Mouse (Mus musculus) ZHBTc4 (cell line): ENCODE results near the gene Itm2b.

Experiments used
- DNase-seq: peaks from one replicate; pipeline ENCODE4 v3.0.0-alpha.2; 2011; ENCODE audit warnings: low read depth, low spot score

The Itm2b gene

DNA sequence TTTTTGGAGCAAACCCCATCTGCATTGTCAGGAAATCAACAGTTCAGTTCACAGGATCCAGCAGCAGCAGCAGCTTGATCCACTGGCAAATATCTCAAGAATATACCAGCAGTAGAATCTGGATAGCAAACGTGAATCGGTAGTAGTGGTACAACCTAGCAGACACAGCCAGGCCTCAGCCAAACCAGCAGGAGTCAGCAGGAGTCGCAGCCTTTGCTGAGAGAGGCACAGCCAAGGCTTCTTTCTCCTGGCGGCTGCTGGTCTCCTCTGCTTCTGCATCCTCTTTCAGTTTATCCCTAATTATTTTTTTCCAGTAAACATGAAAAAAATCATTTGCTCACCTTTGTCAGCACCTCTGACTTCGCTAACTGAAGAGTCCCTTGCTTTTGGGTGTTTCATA lies 10.7 kb upstream of the Itm2b start:
- DNase-seq, result no peak

DNA sequence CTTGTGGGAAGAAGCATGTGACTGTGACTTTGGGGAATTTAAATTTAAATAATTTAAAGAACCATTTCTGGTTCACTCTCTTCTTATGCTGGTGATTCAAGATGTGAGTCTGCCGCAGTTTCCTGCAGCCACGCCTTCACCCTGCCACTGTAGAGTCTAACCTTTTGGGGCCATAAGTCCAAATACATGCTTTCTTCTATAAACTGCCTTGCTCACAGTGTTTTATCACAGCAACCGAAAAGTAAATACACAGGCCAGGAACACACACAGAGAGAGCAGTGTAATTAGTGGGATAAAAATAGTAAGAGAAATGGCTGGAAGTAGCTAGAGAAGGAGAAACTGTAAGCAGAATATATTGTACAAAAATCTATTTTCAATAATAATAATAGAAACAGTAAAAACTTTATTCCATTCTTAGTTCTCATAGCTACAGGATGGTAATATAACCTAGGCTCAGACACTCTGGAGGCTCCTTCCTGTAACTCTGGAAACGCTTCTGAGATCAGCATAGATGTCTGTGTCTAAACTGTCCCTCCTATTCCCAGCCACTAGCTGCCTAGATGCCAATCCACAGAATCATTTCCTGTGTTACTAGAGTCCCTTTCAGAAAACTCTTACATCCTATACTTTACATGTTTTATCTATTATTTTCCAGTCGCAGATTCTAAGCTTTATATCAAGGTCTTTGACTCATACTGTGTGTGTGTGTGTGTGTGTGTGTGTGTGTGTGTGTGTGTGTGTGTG lies 9.3 kb upstream of the Itm2b start:
- no peak for DNase-seq

DNA sequence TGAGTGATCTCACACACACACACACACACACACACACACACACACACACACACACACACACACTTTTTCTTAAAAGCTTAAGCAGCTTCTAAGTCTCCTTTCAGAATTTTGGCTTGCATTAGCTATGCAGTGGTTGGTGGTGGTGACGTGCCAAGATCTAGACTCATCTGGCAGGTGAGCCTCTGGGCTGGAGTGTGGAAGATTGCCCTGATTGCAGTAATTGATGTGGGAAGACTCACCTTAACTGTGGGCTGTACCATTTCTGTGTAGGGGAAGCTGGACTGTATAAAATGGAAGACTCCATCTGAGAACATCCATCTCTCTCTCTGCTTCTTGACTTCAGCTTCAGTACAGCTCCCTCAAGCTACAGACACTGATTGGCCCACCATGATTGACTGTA lies 6.4 kb upstream of the Itm2b start:
- no peak for DNase-seq

DNA sequence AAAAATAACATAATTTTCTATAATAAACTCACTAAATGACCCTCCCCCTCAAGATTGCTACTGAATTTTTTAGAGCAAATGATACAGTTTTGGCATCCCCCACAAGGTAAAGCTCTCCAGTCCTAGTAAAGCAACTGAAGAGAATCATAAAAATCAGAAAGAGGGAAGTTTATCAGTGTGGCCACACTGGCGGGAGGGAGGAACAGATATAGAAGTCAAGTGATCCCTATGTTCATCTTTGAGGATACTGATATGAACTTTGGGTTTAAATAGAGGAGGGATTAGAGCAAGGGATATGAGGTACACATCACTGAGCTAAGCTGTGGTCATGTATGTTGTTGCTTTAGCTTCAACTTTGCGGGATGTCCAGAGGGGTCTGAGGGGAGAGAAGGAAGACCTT lies 5.1 kb upstream of the Itm2b start:
- no peak for DNase-seq

DNA sequence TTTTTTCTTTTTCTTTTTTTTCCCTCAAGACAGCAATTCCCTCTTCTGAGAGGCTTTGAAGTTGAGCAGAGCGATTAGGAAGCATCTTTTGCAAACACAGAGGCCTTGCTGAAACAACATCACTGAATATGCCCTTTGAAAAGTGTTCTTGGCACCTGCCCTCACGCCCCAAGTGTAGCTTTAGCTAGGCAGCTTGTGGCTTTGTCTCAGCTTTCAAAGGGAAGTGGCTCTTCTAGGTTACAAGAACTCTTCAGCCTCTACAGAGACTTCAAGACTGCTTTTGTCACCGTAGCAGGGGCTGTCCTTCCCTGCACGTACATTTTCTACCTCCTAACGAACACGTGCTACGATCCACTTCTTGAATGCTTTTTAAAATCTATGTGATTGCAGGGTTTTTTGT lies 4.0 kb upstream of the Itm2b start:
- DNase-seq, result peak; percentile 7

DNA sequence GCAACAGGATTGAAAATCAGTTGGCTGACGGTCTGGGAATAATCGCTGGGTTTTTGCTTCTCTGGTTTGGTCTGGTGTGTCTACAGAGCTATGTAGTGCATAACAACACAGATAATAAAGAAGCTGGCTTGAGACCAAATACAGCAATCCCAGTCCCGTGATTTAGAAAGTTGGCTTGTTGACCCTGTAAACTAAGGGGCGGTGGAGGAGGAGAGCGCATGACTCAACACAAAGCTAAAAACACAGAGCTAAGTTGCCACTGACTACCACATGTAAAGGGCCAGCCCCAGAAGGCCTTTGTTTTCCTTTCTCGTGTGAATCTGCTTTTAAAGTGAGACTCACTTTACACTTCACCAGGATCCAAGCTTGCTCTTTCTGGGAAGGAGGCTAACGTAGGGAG lies 3.5 kb upstream of the Itm2b start:
- peak; percentile 49 for DNase-seq

DNA sequence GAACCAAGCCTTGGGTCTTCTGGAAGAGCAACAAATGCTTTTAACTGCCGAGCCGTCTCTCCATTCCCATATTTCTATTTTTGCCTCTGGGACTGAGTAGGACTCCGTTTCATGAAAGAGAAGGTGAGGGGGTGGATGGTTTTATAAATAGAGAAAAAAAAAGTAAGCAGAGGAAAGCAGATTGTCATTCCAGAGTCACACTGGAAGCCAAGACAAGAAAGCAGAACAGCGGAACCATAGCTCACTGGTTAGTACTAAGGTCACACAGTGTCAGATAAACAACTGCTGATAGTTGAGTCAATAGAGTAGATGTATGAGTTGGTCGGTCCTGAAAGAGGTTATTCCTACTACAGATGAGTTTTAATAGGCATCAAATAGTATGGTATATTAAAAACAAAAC lies 1.4 kb upstream of the Itm2b start:
- no peak for DNase-seq

DNA sequence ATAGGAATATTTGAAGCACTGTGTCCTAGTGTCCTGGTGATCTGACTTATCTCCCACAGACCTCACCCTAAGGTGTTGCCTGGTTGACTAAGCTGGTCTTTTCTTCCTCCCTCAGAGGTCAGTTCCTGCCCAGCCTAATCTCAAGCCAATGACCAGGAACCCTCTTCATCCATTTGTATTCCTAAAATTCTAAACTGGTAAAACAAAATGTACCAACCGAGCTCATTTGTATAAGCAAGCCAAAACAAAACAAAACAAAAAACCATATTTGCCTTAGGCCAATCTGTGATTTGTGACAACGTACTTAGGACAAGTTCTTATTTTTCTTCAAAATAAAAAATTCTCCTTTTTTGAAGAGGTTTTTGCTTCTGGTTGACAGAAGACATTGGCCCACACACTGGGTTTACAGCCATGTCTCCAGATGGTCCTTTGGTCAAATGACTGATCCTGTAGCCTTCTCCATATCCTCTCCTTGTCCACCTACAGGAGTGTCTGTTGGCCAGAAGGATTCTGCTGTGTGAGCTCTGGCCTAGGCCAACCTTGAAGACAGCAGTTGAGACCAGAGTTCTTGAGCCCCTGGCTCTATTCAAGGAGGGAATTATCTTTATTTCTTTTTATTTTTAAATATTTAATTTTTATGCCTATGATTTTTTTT lies 758 bp upstream of the Itm2b start:
- no peak for DNase-seq

DNA sequence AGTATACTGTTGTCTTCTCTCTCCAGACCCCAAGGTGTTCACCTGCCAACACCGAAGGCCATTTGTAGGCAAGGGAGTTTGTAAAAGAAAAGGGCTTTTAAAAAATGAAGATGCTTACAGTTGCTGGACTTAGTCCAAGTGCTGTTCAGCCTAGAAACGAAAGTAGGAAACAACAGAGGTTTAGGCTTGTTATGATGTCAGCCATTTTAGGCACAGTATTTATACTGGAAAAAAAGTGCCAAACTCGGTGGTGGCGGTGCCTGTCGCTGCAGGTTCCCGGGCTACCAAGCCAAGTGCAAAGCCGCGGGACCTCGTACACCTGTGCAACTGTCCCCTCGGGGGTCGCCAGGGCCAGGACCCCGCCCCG lies 560 bp downstream of the Itm2b start:
- peak; percentile 39 for DNase-seq

DNA sequence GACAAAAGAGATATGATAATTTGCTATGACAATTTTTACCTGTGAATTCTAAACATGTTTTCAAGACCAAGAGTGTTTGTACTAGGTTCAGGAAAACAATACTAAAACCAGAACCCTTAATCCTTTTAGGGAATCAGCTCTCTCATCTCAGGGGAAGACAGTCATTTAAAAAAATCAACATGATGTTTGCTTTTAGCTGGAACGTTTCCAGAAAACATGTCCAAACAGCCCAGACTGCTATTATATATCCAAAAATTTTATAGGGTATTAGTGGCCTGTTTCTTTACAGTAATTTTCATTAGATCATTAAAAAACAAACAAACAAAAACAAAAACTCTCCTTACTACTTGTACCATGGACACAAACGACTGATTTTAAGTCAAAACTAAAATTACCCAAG lies 1.3 kb downstream of the Itm2b start:
- no peak for DNase-seq

DNA sequence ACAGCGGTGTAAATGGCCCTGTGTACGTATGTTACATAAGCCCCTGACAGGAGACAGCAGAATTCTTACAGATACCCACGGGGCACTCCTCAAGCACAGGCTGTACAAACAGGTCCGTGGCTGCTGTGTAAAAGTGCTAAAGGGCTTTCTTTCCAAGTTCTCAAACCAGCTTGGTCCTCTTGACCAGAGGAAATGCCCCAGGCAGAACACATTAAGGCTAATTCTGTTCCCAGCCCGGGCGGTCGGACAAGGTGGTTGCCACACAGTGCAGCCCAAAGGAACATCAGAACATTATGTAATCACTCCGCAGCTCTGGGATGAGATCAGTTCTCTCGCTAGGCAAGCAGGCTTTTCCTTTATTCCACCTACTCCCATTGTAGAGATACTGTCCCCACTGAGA lies 2.4 kb downstream of the Itm2b start:
- DNase-seq, result peak; percentile 27

DNA sequence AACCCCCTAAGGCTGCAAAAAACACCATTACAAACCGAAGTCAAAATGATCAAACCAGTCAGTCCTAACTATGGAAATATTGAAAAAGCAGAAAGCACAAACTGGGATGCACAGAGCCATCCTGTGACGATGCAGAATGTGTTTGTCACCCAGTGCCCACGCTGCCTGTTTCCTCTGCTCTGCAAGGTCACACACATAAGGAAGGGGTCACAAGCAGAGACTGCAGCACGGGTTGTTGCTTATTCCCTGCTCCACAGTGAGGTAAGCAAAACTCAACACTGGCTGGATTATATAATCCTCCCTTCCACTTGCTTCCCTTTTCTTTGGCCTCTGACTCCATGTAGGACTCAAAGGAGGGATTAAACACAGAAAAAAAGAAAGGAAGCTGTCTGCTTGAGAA lies 3.5 kb downstream of the Itm2b start:
- no peak for DNase-seq

DNA sequence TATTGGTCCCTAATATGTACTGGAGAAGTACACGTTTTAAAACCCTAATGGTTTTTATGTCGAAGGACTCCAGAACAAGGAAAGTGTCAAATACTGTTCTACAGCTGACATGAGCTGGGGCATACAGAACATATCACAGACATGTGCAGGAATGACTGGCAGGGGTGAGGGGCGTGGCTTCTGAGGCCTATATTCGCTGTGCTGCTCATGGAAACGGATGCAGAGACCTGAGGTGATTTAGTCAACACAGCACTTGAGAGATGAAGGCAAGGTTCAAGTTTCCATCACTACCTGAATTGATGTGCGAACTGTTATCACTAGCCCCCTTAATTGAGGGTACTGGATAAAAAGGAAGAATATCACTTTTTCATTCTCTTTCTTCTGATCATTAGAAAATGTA lies 7.3 kb downstream of the Itm2b start:
- DNase-seq, result no peak

DNA sequence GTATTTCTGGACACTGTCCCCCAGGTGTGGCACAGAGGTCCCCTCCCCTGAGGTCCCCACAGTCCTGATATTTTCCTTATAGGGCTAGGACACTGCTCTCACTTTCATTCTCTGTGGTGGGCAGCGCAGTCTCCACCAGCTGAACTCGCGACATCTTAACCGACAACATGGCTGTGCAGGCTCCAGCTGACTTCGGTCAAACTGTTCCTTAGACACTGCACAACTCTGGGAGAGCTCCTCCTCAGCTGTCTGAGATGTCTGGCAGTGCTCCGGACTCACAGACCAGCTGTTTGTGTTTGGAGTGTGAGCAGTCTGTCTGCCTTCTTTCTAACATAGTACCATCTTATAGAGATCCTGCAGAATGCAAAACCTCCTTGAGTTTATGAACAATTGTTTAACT lies 8.2 kb downstream of the Itm2b start:
- no peak for DNase-seq

DNA sequence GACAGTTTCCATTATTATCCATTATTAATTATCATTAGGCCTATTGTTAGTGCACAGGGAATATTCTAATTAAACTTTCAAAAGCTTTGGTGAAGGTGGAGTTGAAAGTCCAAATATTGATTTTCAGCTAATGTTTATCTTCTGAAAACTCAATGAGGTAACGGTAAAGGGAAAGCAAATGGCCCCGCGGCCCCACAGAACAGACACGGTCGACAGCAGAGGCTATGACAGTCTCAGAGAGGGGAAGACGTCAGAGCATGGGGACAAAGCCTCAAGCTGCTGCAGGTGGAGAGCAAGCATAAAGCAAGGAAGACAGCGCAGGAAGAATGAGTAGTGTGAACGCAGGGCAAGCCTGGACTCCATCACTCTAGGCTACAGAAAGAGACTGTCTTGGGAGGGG lies 9.2 kb downstream of the Itm2b start:
- DNase-seq, result no peak

DNA sequence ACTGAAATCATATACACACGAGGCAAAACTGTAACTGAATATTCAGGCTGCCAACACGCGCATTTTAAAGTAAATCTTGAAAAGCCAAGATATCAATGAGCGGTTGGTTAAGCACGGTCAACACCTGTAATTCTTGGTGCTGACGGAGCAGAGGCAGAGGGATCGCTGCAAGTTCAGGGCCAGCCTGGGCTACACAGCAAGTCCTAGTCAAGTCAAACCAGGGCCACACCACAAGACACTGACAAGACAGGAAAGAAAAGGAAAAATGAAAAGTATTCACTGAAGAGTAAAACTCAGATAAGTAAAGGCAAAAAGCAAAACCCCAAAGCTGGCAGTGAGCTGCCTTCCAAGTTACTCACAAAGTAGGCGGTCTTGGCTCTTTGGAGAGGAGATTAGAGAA lies 9.6 kb downstream of the Itm2b start:
- no peak for DNase-seq

DNA sequence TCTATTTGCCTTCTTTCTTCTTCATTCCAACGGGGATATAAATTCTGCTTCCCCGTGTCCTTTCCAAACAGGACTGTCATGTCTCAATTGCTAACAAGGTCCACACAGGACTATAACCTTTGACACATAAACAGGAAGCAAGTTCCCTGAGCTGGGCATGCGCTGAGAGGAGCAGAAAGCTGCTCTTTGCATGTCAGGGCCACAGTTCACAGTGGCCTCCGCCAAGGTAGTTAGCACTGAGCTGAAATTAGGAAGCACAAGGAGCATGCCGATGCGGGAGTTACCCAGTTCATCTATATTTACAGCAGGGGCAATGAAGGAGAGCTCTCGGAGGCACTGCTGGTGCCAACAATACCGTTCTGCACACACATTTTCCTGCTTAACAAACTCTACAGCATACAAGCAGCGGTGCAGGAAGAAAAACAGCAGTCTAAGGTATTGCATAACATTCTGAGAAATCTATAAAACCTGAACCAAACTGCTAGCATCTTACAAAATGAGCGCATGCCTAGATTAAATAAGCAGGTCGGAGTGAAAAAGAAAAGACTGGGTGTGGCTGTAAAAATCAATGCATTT lies 10.7 kb downstream of the Itm2b start:
- DNase-seq, result no peak

DNA sequence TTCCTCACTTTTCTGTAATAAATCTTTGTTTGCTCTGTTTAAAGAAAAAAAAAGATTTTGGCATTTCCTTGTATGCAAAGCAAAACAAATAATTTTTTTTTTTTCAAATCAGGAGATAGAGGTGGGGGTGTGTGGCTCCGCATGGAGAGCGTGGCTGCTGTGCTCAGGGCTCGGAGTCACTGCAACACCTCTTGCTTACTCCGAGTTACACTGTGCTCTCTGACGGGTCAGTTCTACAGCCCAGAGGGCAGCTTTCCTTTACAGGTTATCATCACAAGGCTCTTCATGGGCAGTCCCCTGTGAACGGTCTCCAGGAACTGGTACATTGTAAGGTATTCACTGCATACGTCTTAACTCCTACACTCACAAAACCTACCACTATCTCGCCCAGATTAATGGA lies 11.5 kb downstream of the Itm2b start:
- no peak for DNase-seq

DNA sequence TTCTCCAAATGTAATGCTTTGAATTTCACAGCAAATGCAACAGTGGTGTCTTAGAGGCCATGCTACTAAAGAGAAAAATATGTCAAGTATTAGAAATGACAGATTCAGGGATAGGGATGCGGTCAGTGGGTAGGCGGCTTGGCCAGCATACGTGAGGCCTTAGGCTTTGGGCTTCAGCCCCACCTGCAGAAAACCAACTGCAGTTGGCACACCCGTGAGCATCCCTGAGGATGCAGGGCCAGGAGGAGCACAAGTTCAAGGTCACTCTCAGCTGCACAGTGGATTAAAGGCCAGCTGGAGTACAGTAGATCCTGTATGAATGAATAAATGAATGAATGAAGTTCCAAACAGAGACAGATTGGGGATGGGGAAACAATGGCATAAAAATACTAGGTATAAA lies 12.1 kb downstream of the Itm2b start:
- DNase-seq, result no peak

DNA sequence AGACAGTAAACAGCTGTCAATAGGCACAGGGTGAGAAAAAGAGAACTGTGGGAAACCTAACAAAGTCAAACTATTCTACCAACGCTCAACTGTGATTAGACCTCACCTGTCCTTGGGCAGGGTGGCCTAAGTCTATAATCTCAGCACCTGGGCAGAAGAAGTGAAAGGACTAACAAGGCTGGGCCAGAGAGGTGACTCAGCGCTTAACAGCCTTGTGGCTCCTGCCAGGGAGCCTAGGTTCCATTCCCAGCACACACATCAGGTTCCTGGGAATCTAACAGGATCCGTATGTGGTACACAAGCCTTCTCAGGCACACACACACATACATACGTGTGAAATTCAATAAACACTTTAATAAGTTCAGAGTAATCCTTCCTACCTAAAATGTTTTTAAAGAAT lies 13.5 kb downstream of the Itm2b start:
- DNase-seq, result no peak

DNA sequence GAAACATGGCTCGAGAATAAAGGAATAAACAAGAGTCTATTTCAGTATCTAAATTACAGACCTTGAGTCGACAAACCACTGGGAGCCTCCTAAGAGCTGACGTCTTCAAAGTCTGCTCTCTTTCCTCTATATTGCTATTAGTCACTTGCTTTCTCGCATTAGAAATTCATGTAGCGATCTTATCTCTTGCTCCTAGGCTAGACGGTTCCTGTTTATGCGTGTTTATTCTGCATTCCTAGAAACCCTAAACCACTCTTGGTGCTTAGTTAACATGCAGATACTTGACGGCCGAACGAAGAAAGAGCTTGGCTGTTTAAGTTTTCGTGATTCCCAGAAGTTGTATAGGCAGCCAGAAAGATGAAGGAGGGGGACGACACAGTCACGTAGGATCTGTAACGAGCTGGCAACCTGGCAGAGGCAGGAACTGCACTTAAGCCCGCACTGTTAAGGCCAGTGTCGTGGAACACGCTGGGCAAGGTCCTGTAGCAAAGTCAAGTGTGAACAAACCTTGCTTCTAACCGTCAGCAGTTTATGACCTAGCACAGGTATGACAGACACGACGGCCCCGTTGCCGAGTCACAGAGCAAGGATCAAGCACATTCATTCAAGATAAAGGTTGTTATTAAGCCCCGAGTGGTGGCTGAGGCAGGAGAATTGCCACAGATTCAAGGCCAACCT lies 14.3 kb downstream of the Itm2b start:
- no peak for DNase-seq

DNA sequence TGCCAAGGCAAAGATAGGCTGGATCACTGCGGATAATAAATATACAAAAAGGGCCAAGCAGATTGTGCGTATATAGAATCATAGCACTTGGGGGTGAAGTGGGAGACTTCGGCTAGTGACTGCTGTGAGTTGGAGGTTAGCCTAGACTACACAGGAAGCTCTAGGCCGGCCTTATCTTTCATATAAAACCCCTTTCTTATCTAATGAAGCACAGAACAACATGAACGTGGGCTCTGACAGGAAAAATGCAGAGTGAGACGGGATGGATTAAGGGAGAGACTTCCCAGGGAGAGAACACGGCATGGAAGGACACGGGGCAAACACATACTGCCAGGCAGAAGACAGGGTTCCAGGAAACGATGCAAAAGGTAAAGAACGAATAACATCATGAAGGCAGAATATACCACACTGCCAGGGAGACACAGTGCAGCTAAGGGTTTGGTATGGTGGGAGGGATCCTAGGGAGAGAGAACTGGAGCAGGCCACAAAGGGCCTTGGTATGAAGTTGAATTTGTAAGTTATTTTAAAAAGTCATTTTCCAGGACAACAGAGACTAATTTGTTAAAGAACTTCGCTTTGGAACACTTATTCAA lies 14.9 kb downstream of the Itm2b start:
- DNase-seq, result no peak
